Mouse (Mus musculus) brain, embryonic 14.5 days (tissue): ENCODE measurements around the gene Usp45.

Experiments used
- CTCF ChIP-seq: fragments of 200-500 bp; IDR thresholded peaks from 2 replicates; pipeline ENCODE4 v1.5.1; 2012; ENCODE audit warnings: inconsistent platforms, mild to moderate bottlenecking, moderate library complexity, borderline replicate concordance; ENCODE audit not compliant: insufficient read depth, insufficient read length; ENCODE audit errors: extremely low read depth
- POLR2A ChIP-seq: fragments of 200-500 bp; IDR thresholded peaks from 2 replicates; pipeline ENCODE4 v1.6.1; 2012; ENCODE audit warnings: mild to moderate bottlenecking, inconsistent platforms, borderline replicate concordance; ENCODE audit not compliant: poor library complexity, insufficient read depth, insufficient read length, severe bottlenecking; ENCODE audit errors: extremely low read depth

GRCm38 (mm10) chr4:21878776-21879175 is 111.8 kb downstream of the Usp45 start:
- TF ChIP-seq CTCF (no peak), POLR2A (no peak)
